Mouse (Mus musculus) testis, adult 2 months (tissue): Measurements from ENCODE around the gene Nos1ap.

Experiments used
- CTCF ChIP-seq: fragments of 200-500 bp; IDR thresholded peaks from 2 replicates; pipeline ENCODE4 v1.5.1; 2012; ENCODE audit warnings: low read depth, mild to moderate bottlenecking, inconsistent platforms, low read length, moderate library complexity; ENCODE audit not compliant: control insufficient read depth, insufficient read depth, insufficient replicate concordance
- POLR2A ChIP-seq: fragments of 200-500 bp; IDR thresholded peaks from 2 replicates; pipeline ENCODE4 v1.6.1; 2012; ENCODE audit warnings: low read depth, mild to moderate bottlenecking, inconsistent platforms, low read length, moderate library complexity; ENCODE audit not compliant: control insufficient read depth

- TF ChIP-seq POLR2A (no peak), CTCF (no peak)
Measured at GRCm38 (mm10) chr1:170482236-170482905, 107.3 kb downstream of the Nos1ap start.
